Mouse (Mus musculus): ENCODE data around the gene Gm7735. TPM values are rescaled to one million over a fixed set of nuclear protein-coding genes. Genes with fewer than 3 reads are reported as not detected.
"Not testable (repeated sequence)": the region's sequence is repeated elsewhere in the genome, so short reads cannot be mapped to it uniquely, and the experiment has no call there.

Gm7735 gene
- not detected in 2 replicates for polyA plus RNA-seq (2015; fragmentation: Nextera tagmentation; extraction: Ambion mirVana)

DNA sequence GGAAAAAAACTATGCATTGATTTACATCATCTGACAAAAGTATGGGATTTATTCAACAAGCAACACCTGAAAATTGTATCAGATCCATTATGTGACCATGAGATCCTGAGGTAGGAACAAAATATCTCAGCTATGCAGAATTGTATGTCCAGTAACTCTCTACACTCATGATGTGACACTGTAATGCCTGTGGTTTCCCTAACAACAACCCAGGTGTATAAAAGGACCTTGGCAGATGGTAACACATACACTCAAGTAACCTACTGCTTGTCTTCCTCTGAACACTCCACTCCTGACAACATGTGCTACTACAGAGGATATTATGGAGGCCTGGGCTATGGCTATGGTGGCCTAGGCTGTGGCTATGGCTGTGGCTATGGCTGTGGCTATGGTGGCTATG, at the start of gene Gm7735:
Gene Gm7735 (plus strand): TSS at position 301 of the 400 bp plus-strand sequence.
- H3K9ac ChIP-seq (ENCODE audit: low read depth, low read length); ATAC-seq; H3K4me2 ChIP-seq (replicated peaks; ENCODE audit: low read depth); H3K9me3 ChIP-seq (ENCODE audit: control insufficient read depth); H3K36me3 ChIP-seq (ENCODE audit: control insufficient read depth, insufficient read depth); H3K27me3 ChIP-seq (replicated peaks; ENCODE audit: control insufficient read depth, insufficient read depth, low read length); H3K4me3 ChIP-seq (ENCODE audit: low read depth, low read length); H3K27ac ChIP-seq (ENCODE audit: low read depth, low read length); H3K4me1 ChIP-seq (replicated peaks; ENCODE audit: control insufficient read depth, insufficient read depth, low read length): not testable (repeated sequence)

DNA sequence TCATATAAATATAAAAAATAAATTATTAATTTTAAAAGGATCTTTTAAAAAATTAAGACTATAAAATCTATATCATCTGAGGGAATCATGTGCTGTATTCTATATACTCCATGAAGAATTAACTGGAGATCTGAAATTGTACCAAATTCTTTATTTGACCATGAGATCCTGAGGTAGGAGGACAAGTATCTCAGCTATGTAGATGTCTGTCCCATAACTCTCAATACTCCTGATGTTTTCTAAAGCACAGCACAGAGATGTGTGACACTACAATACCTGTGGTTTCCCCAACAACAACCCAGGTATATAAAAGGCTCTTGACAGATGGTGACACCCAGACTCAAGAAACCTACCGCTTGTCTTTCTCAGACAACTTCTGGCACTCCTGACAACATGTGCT, 28.7 kb upstream of the Gm7735 start, which contains the start of gene Gm6358:
Gene Gm6358 (plus strand): TSS at position 301 of the 400 bp plus-strand sequence.
- Histone ChIP-seq H3K36me3 (ENCODE audit: control insufficient read depth, insufficient read depth) (no peaks in the 10 kb centered on the region), H3K27me3 (replicated peaks; ENCODE audit: control insufficient read depth, insufficient read depth, low read length) (no peaks in the 10 kb centered on the region), H3K9me3 (ENCODE audit: control insufficient read depth) (no peaks in the 10 kb centered on the region), H3K27ac (ENCODE audit: low read depth, low read length) (no peak within 1 kb of the TSS), H3K9ac (ENCODE audit: low read depth, low read length) (no peak within 1 kb of the TSS), H3K4me1 (replicated peaks; ENCODE audit: control insufficient read depth, insufficient read depth, low read length) (no peaks in the 10 kb centered on the region), H3K4me3 (ENCODE audit: low read depth, low read length) (no peak within 1 kb of the TSS), H3K4me2 (replicated peaks; ENCODE audit: low read depth) (no peak within 1 kb of the TSS)
- ATAC-seq = no peak
- TF ChIP-seq CTCF (IDR thresholded peaks at IDR 0.05; ENCODE audit: low read depth) = no peak
- 91% methylated on average over 1 of the region's 1 CpGs for WGBS

DNA sequence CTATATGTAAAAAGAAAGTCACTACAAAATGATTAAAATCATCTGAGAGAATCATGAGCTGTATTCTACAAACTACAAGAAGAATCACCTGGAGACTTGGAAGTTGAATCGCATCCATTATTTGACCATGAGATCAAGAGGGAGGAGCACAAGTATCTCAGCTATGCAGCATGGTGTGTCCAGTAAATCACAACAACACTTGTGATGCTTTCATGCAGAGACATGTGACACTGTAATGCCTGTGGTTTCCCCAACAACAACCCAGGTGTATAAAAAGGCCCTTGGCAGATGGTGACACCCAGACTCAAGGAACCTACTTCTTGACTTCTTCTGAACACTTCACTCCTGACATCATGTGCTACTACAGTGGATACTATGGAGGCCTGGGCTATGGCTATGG, 18.5 kb upstream of the Gm7735 start, which contains the start of gene Gm10061:
Gene Gm10061 (plus strand): TSS at position 301 of the 400 bp plus-strand sequence.
- no peak within 1 kb of the TSS for H3K4me3 ChIP-seq (ENCODE audit: low read depth, low read length)
- 81% methylated on average over 1 of the region's 1 CpGs for WGBS

DNA sequence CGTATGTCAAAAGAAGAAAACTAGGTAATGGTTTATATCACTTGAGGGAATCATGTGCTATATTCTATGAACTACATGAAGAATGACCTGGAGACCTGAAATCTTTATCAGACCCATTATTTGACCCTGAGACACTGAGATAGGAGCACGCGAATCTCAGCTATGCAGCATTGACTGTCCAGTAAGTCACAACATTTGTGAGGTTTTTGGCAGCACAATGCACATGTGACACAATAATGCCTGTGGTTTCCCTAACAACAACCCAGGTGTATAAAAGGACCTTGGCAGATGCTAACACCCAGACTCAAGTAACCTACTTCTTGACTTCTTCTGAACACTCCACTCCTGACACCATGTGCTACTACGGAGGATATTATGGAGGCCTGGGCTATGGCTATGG, 11.6 kb upstream of the Gm7735 start, which contains the start of gene Gm9789:
Gene Gm9789 (plus strand): TSS at position 301 of the 400 bp plus-strand sequence.
- Histone ChIP-seq H3K4me3 (ENCODE audit: low read depth, low read length) (no peak within 1 kb of the TSS), H3K27me3 (replicated peaks; ENCODE audit: control insufficient read depth, insufficient read depth, low read length) (no peaks in the 10 kb centered on the region), H3K4me1 (replicated peaks; ENCODE audit: control insufficient read depth, insufficient read depth, low read length) (no peaks in the 10 kb centered on the region), H3K27ac (ENCODE audit: low read depth, low read length) (no peak within 1 kb of the TSS), H3K36me3 (ENCODE audit: control insufficient read depth, insufficient read depth) (no peaks in the 10 kb centered on the region), H3K9ac (ENCODE audit: low read depth, low read length) (no peak within 1 kb of the TSS), H3K4me2 (replicated peaks; ENCODE audit: low read depth) (no peak within 1 kb of the TSS), H3K9me3 (ENCODE audit: control insufficient read depth) (no peaks in the 10 kb centered on the region)
- no peak for ATAC-seq
- 82% methylated on average over 4 of the region's 4 CpGs for WGBS
- TF ChIP-seq CTCF (IDR thresholded peaks at IDR 0.05; ENCODE audit: low read depth) = no peak

More for the DNA sequence above, 18.5 kb upstream of the Gm7735 start, which contains the start of gene Gm10061:
- Histone ChIP-seq H3K36me3 (ENCODE audit: control insufficient read depth, insufficient read depth) (no peaks in the 10 kb centered on the region), H3K9ac (ENCODE audit: low read depth, low read length) (no peak within 1 kb of the TSS), H3K9me3 (ENCODE audit: control insufficient read depth) (no peaks in the 10 kb centered on the region), H3K27ac (ENCODE audit: low read depth, low read length) (no peak within 1 kb of the TSS), H3K4me1 (replicated peaks; ENCODE audit: control insufficient read depth, insufficient read depth, low read length) (no peaks in the 10 kb centered on the region), H3K4me2 (replicated peaks; ENCODE audit: low read depth) (no peak within 1 kb of the TSS), H3K27me3 (replicated peaks; ENCODE audit: control insufficient read depth, insufficient read depth, low read length) (no peaks in the 10 kb centered on the region)
- TF ChIP-seq CTCF (IDR thresholded peaks at IDR 0.05; ENCODE audit: low read depth) = no peak
- ATAC-seq = no peak

DNA sequence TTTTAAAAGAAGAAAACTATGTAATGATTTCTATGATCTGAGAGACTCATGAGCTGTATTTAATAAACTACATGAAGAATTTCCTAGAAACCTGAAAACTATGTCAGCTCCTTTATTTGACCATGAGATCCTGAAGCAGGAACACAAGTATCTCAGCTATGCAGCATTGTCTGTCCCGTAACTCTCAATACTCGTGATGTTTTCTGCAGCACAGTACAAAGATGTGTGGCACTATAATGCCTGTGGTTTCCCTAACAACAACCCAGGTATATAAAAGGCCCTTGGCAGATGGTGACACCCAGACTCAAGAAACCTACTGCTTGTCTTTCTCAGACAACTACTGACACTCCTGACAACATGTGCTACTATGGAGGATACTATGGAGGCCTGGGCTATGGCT, 5.1 kb downstream of the Gm7735 start, which contains the start of gene 1110057P08Rik:
Gene 1110057P08Rik (plus strand): TSS at position 301 of the 400 bp plus-strand sequence.
- no peaks in the 10 kb centered on the region for H3K36me3 ChIP-seq (ENCODE audit: control insufficient read depth, insufficient read depth)
- no peak for TF ChIP-seq CTCF (IDR thresholded peaks at IDR 0.05; ENCODE audit: low read depth)
- no peak within 1 kb of the TSS for H3K4me3 ChIP-seq (ENCODE audit: low read depth, low read length)
- no peak within 1 kb of the TSS for H3K4me2 ChIP-seq (replicated peaks; ENCODE audit: low read depth)
- H3K9ac ChIP-seq (ENCODE audit: low read depth, low read length) = no peak within 1 kb of the TSS
- no peaks in the 10 kb centered on the region for H3K9me3 ChIP-seq (ENCODE audit: control insufficient read depth)
- no peak within 1 kb of the TSS for H3K27ac ChIP-seq (ENCODE audit: low read depth, low read length)
- H3K27me3 ChIP-seq (replicated peaks; ENCODE audit: control insufficient read depth, insufficient read depth, low read length) = no peaks in the 10 kb centered on the region
- 76% methylated on average over 2 of the region's 2 CpGs for WGBS
- ATAC-seq = no peak
- H3K4me1 ChIP-seq (replicated peaks; ENCODE audit: control insufficient read depth, insufficient read depth, low read length) = no peaks in the 10 kb centered on the region

GRCm38 (mm10) chr16:89188621-89189020, 19.3 kb downstream of the Gm7735 start:
- Histone ChIP-seq H3K4me1 (replicated peaks; ENCODE audit: control insufficient read depth, insufficient read depth, low read length) (no peaks in the 10 kb centered on the region), H3K4me2 (replicated peaks; ENCODE audit: low read depth) (no peak overlapping the region), H3K4me3 (ENCODE audit: low read depth, low read length) (no peak overlapping the region), H3K9ac (ENCODE audit: low read depth, low read length) (no peak overlapping the region), H3K36me3 (ENCODE audit: control insufficient read depth, insufficient read depth) (no peaks in the 10 kb centered on the region), H3K27ac (ENCODE audit: low read depth, low read length) (no peak overlapping the region), H3K27me3 (replicated peaks; ENCODE audit: control insufficient read depth, insufficient read depth, low read length) (no peaks in the 10 kb centered on the region), H3K9me3 (ENCODE audit: control insufficient read depth) (no peaks in the 10 kb centered on the region)
- 81% methylated on average over 4 of the region's 4 CpGs for WGBS
- ATAC-seq = no peak
- no peak for TF ChIP-seq CTCF (IDR thresholded peaks at IDR 0.05; ENCODE audit: low read depth)

- Histone ChIP-seq H3K4me3 (ENCODE audit: low read depth, low read length) (no peak within 1 kb of the TSS), H3K4me2 (replicated peaks; ENCODE audit: low read depth) (no peak within 1 kb of the TSS), H3K36me3 (ENCODE audit: control insufficient read depth, insufficient read depth) (no peaks in the 10 kb centered on the region), H3K27me3 (replicated peaks; ENCODE audit: control insufficient read depth, insufficient read depth, low read length) (no peaks in the 10 kb centered on the region), H3K9me3 (ENCODE audit: control insufficient read depth) (no peaks in the 10 kb centered on the region), H3K9ac (ENCODE audit: low read depth, low read length) (no peak within 1 kb of the TSS), H3K4me1 (replicated peaks; ENCODE audit: control insufficient read depth, insufficient read depth, low read length) (no peaks in the 10 kb centered on the region), H3K27ac (ENCODE audit: low read depth, low read length) (no peak within 1 kb of the TSS)
- ATAC-seq = no peak
- TF ChIP-seq CTCF (IDR thresholded peaks at IDR 0.05; ENCODE audit: low read depth) = no peak
- 69% methylated on average over 1 of the region's 1 CpGs for WGBS
These were observed 36.3 kb downstream of the Gm7735 start, which contains the start of gene Krtap20-2 for GRCm38 (mm10) chr16:89205561-89205960. Gene Krtap20-2, plus strand, starts transcription at chr16:89205861.

Other genes starting within 250 kb of the Gm7735 start
- not detected in 2 replicates for gene Krtap19-9b, start 237.2 kb upstream of the Gm7735 start, polyA plus RNA-seq (2015; fragmentation: Nextera tagmentation; extraction: Ambion mirVana)
- not detected in 2 replicates for gene Krtap16-3, start 206.6 kb upstream of the Gm7735 start, polyA plus RNA-seq (2015; fragmentation: Nextera tagmentation; extraction: Ambion mirVana)
- gene Krtap22-2, start 158.7 kb upstream of the Gm7735 start, polyA plus RNA-seq (2015; fragmentation: Nextera tagmentation; extraction: Ambion mirVana) = not detected in 2 replicates
- gene Gm10229, start 154.2 kb upstream of the Gm7735 start, polyA plus RNA-seq (2015; fragmentation: Nextera tagmentation; extraction: Ambion mirVana) = not detected in 2 replicates
- gene Krtap6-1, start 137.8 kb upstream of the Gm7735 start, polyA plus RNA-seq (2015; fragmentation: Nextera tagmentation; extraction: Ambion mirVana) = not detected in 2 replicates
- not detected in 2 replicates for gene Gm10228, start 128.0 kb upstream of the Gm7735 start, polyA plus RNA-seq (2015; fragmentation: Nextera tagmentation; extraction: Ambion mirVana)
- gene Krtap6-5, start 121.6 kb upstream of the Gm7735 start, polyA plus RNA-seq (2015; fragmentation: Nextera tagmentation; extraction: Ambion mirVana) = not detected in 2 replicates
- gene 1110025L11Rik, start 105.5 kb upstream of the Gm7735 start, polyA plus RNA-seq (2015; fragmentation: Nextera tagmentation; extraction: Ambion mirVana) = not detected in 2 replicates
- not detected in 2 replicates for gene Krtap6-3, start 85.5 kb upstream of the Gm7735 start, polyA plus RNA-seq (2015; fragmentation: Nextera tagmentation; extraction: Ambion mirVana)
- not detected in 2 replicates for gene Gm6358, start 28.6 kb upstream of the Gm7735 start, polyA plus RNA-seq (2015; fragmentation: Nextera tagmentation; extraction: Ambion mirVana)
- gene Gm10061, start 18.4 kb upstream of the Gm7735 start, polyA plus RNA-seq (2015; fragmentation: Nextera tagmentation; extraction: Ambion mirVana) = not detected in 2 replicates
- not detected in 2 replicates for gene Gm9789, start 11.5 kb upstream of the Gm7735 start, polyA plus RNA-seq (2015; fragmentation: Nextera tagmentation; extraction: Ambion mirVana)
- not detected in 2 replicates for gene 1110057P08Rik, start 5.2 kb downstream of the Gm7735 start, polyA plus RNA-seq (2015; fragmentation: Nextera tagmentation; extraction: Ambion mirVana)
- gene Krtap20-2, start 36.4 kb downstream of the Gm7735 start, polyA plus RNA-seq (2015; fragmentation: Nextera tagmentation; extraction: Ambion mirVana) = not detected in 2 replicates
- not detected in 2 replicates for gene Krtap21-1, start 234.4 kb downstream of the Gm7735 start, polyA plus RNA-seq (2015; fragmentation: Nextera tagmentation; extraction: Ambion mirVana)

Data from intestine, postnatal 0 days (tissue).